Mouse (Mus musculus): ENCODE data around the gene Eci1. TPM values are rescaled to one million over a fixed set of nuclear protein-coding genes. Genes with fewer than 3 reads are reported as not detected.

The Eci1 gene
- polyA plus RNA-seq (2017; shearing (Covaris generic)): 100 to 1,000 TPM in 1 of 2 experiments, 10 to 100 TPM in 1; 73.6 to 103 TPM

GRCm38 (mm10) chr17:24426471-24427169 lies at the start of gene Eci1:
Gene Eci1, plus strand, starts transcription at chr17:24426641.

GRCm38 (mm10) chr17:24414230-24414976 lies 12.0 kb upstream of the Eci1 start, which contains the start of gene Rnps1:
Gene Rnps1, plus strand, starts transcription at chr17:24414565.

GRCm38 (mm10) chr17:24442632-24443155 lies 16.3 kb downstream of the Eci1 start, which contains the start of gene Dnase1l2:
Gene Dnase1l2, minus strand, starts transcription at chr17:24443105.

GRCm38 (mm10) chr17:24469910-24470602 lies 43.6 kb downstream of the Eci1 start, which contains the start of the genes E4f1 and Pgp:
Gene E4f1, minus strand, starts transcription at chr17:24470313.
Gene Pgp, plus strand, starts transcription at chr17:24470392.

GRCm38 (mm10) chr17:24473612-24474275 lies 47.3 kb downstream of the Eci1 start, which contains the start of gene Bricd5:
Gene Bricd5, plus strand, starts transcription at chr17:24473884.

GRCm38 (mm10) chr17:24478663-24479380 lies 52.4 kb downstream of the Eci1 start, which contains the start of gene Mlst8:
Gene Mlst8, minus strand, starts transcription at chr17:24479078.

GRCm38 (mm10) chr17:24488186-24488661 lies 61.8 kb downstream of the Eci1 start, which contains the start of gene Caskin1:
Gene Caskin1, plus strand, starts transcription at chr17:24488601.

Other genes starting within 250 kb of the Eci1 start
- 1 to 10 TPM in 1 of 2 experiments, under 1 TPM in 1; 0.75 to 4.4 TPM for gene Tbc1d24, start 221.1 kb upstream of the Eci1 start, polyA plus RNA-seq (2017; shearing (Covaris generic))
- under 1 TPM; 0.07 to 0.84 TPM for gene Ntn3, start 217.1 kb upstream of the Eci1 start, polyA plus RNA-seq (2017; shearing (Covaris generic))
- gene Tedc2, start 205.8 kb upstream of the Eci1 start, polyA plus RNA-seq (2017; shearing (Covaris generic)): 1 to 10 TPM; 4.0 to 5.1 TPM
- gene Ccnf, start 175.2 kb upstream of the Eci1 start, polyA plus RNA-seq (2017; shearing (Covaris generic)): 1 to 10 TPM in 1 of 2 experiments, under 1 TPM in 1; 0.71 to 2.7 TPM
- gene Abca17, start 75.6 kb upstream of the Eci1 start, polyA plus RNA-seq (2017; shearing (Covaris generic)): under 1 TPM; 0.20 to 0.24 TPM
- 10 to 100 TPM; 28.9 to 30.9 TPM for gene Abca3, start 74.7 kb upstream of the Eci1 start, polyA plus RNA-seq (2017; shearing (Covaris generic))
- 100 to 1,000 TPM; 167 to 196 TPM for gene Rnps1, start 12.1 kb upstream of the Eci1 start, polyA plus RNA-seq (2017; shearing (Covaris generic))
- 10 to 100 TPM in 1 of 2 experiments, 1 to 10 TPM in 1; 4.8 to 10.4 TPM for gene Dnase1l2, start 16.5 kb downstream of the Eci1 start, polyA plus RNA-seq (2017; shearing (Covaris generic))
- 100 to 1,000 TPM; 101 to 133 TPM for gene E4f1, start 43.7 kb downstream of the Eci1 start, polyA plus RNA-seq (2017; shearing (Covaris generic))
- 10 to 100 TPM; 40.5 to 44.7 TPM for gene Pgp, start 43.8 kb downstream of the Eci1 start, polyA plus RNA-seq (2017; shearing (Covaris generic))
- gene Bricd5, start 47.2 kb downstream of the Eci1 start, polyA plus RNA-seq (2017; shearing (Covaris generic)): under 1 TPM in 1 of 2 experiments, not detected in 1; 0.55 TPM
- 10 to 100 TPM; 20.4 to 29.8 TPM for gene Mlst8, start 52.4 kb downstream of the Eci1 start, polyA plus RNA-seq (2017; shearing (Covaris generic))
- 1 to 10 TPM in 1 of 2 experiments, under 1 TPM in 1; 0.68 to 6.5 TPM for gene Caskin1, start 62.0 kb downstream of the Eci1 start, polyA plus RNA-seq (2017; shearing (Covaris generic))
- gene Traf7, start 101.3 kb downstream of the Eci1 start, polyA plus RNA-seq (2017; shearing (Covaris generic)): 10 to 100 TPM; 71.3 to 72.8 TPM
- 1 to 10 TPM; 5.4 to 9.0 TPM for gene Rab26, start 107.6 kb downstream of the Eci1 start, polyA plus RNA-seq (2017; shearing (Covaris generic))
- gene Pkd1, start 123.2 kb downstream of the Eci1 start, polyA plus RNA-seq (2017; shearing (Covaris generic)): 10 to 100 TPM; 42.0 to 67.1 TPM
- gene Tsc2, start 206.0 kb downstream of the Eci1 start, polyA plus RNA-seq (2017; shearing (Covaris generic)): 10 to 100 TPM; 46.6 to 49.7 TPM
- 1 to 10 TPM; 5.8 to 8.3 TPM for gene Nthl1, start 206.0 kb downstream of the Eci1 start, polyA plus RNA-seq (2017; shearing (Covaris generic))
- gene Slc9a3r2, start 223.7 kb downstream of the Eci1 start, polyA plus RNA-seq (2017; shearing (Covaris generic)): under 1 TPM in 1 of 2 experiments, not detected in 1; 0.68 TPM
- gene Npw, start 231.8 kb downstream of the Eci1 start, polyA plus RNA-seq (2017; shearing (Covaris generic)): not detected
- gene Zfp598, start 243.0 kb downstream of the Eci1 start, polyA plus RNA-seq (2017; shearing (Covaris generic)): 10 to 100 TPM; 18.3 to 27.2 TPM

Data from inflammation-experienced regulatory T-cells (primary cell).